Mouse (Mus musculus): ENCODE results near the gene Far1.

Gene Far1

GRCm38 (mm10) chr7:113572741-113573140, 59.1 kb downstream of the Far1 start:
- DNase-seq (ENCODE audit: low spot score) = peak; percentile 64

GRCm38 (mm10) chr7:113582111-113582510, 68.5 kb downstream of the Far1 start:
- DNase-seq (ENCODE audit: low spot score) = no peak

GRCm38 (mm10) chr7:113589211-113589610, 75.6 kb downstream of the Far1 start:
- DNase-seq (ENCODE audit: low spot score) = no peak

GRCm38 (mm10) chr7:113590330-113590729, 76.7 kb downstream of the Far1 start:
- no peak for DNase-seq (ENCODE audit: low spot score)

- DNase-seq (ENCODE audit: low spot score) = no peak
Measured at GRCm38 (mm10) chr7:113591084-113591483, 77.5 kb downstream of the Far1 start.

- DNase-seq (ENCODE audit: low spot score) = no peak
Measured at GRCm38 (mm10) chr7:113591557-113592354, 78.1 kb downstream of the Far1 start.

GRCm38 (mm10) chr7:113592696-113593095, 79.1 kb downstream of the Far1 start:
- no peak for DNase-seq (ENCODE audit: low spot score)

- DNase-seq (ENCODE audit: low spot score) = peak; percentile 35
Measured at GRCm38 (mm10) chr7:113594363-113594762, 80.7 kb downstream of the Far1 start.

- DNase-seq (ENCODE audit: low spot score) = no peak
Measured at GRCm38 (mm10) chr7:113597231-113597630, 83.6 kb downstream of the Far1 start.

- DNase-seq (ENCODE audit: low spot score) = no peak
Measured at GRCm38 (mm10) chr7:113601803-113602202, 88.2 kb downstream of the Far1 start.

- no peak for DNase-seq (ENCODE audit: low spot score)
Measured at GRCm38 (mm10) chr7:113607928-113608327, 94.3 kb downstream of the Far1 start.

- DNase-seq (ENCODE audit: low spot score) = peak; percentile 30
Measured at GRCm38 (mm10) chr7:113609027-113609705, 95.5 kb downstream of the Far1 start.

- DNase-seq (ENCODE audit: low spot score) = no peak
Measured at GRCm38 (mm10) chr7:113612628-113613027, 99.0 kb downstream of the Far1 start.

- no peak for DNase-seq (ENCODE audit: low spot score)
Measured at GRCm38 (mm10) chr7:113614198-113614927, 100.7 kb downstream of the Far1 start.

- no peak for DNase-seq (ENCODE audit: low spot score)
Measured at GRCm38 (mm10) chr7:113619166-113619565, 105.5 kb downstream of the Far1 start.

- DNase-seq (ENCODE audit: low spot score) = no peak
Measured at GRCm38 (mm10) chr7:113619768-113620167, 106.1 kb downstream of the Far1 start.

All from T-cell, adult 2 months (primary cell).